Mouse (Mus musculus) CH12.LX (cell line): ENCODE measurements around the gene Cdh23. TPM values are rescaled to one million over a fixed set of nuclear protein-coding genes. Genes with fewer than 3 reads are reported as not detected.

ENCODE experiments used
- DNase-seq: peaks from one replicate; pipeline ENCODE4 v3.0.0-alpha.2; 2013; ENCODE audit errors: extremely low read depth
- H3K27ac ChIP-seq: 2 replicates; pipeline ENCODE4 v1.5.1; 2012; ENCODE audit warnings: low read depth, mild to moderate bottlenecking, control low read depth, moderate library complexity; ENCODE audit not compliant: insufficient read depth
- H3K27me3 ChIP-seq: replicated peaks from 2 replicates; pipeline ENCODE3; 2012; ENCODE audit warnings: inconsistent platforms
- H3K36me3 ChIP-seq, 2 experiments: replicated peaks in 1 of 2; 2 replicates each; pipeline versions ENCODE3 to v1.6.1; 2012; ENCODE audit warnings: inconsistent platforms in 1 of 2, low read length in 1 of 2, mild to moderate bottlenecking in 1 of 2, mixed read lengths in 1 of 2, moderate library complexity in 1 of 2; ENCODE audit not compliant: control insufficient read depth in 1 of 2, insufficient read depth in 1 of 2
- H3K4me1 ChIP-seq, 2 experiments: 2 replicates each; pipeline ENCODE4 v1.6.1; 2012; ENCODE audit warnings: inconsistent platforms in 1 of 2, moderate library complexity in 1 of 2; ENCODE audit not compliant: insufficient read depth in 2 of 2, control insufficient read depth in 1 of 2
- H3K4me2 ChIP-seq: 2 replicates; pipeline ENCODE4 v1.6.1; 2012; ENCODE audit warnings: low read depth, mild to moderate bottlenecking, control low read depth; ENCODE audit not compliant: poor library complexity, insufficient read depth, severe bottlenecking
- H3K4me3 ChIP-seq, 3 experiments: fragments of 150-350 bp in 1 of 3; sonication (generic) in 1 of 3; replicated peaks in 1 of 3; 2 replicates each; pipeline versions ENCODE3 to v1.5.1; 2011 to 2012; ENCODE audit warnings: low read depth in 2 of 3, low read length in 2 of 3, mild to moderate bottlenecking in 2 of 3, moderate library complexity in 2 of 3, control low read depth in 1 of 3, improper control_type of control experiment in 1 of 3, inconsistent platforms in 1 of 3, mixed read lengths in 1 of 3; ENCODE audit not compliant: poor library complexity in 1 of 3
- H3K79me2 ChIP-seq: replicated peaks from 2 replicates; pipeline ENCODE4 v1.6.1; 2012; ENCODE audit warnings: mild to moderate bottlenecking, moderate library complexity; ENCODE audit not compliant: control insufficient read depth, poor library complexity, insufficient read depth, severe bottlenecking; ENCODE audit errors: extremely low read depth
- H3K9ac ChIP-seq: 2 replicates; pipeline ENCODE4 v1.6.1; 2012; ENCODE audit warnings: low read depth, mild to moderate bottlenecking, control low read depth, moderate library complexity; ENCODE audit not compliant: insufficient read depth
- H3K9me3 ChIP-seq: replicated peaks from 2 replicates; pipeline ENCODE3; 2012; ENCODE audit warnings: low read length, inconsistent platforms, mixed read lengths
- CHD1 ChIP-seq: IDR thresholded peaks from 2 replicates; pipeline ENCODE4 v1.6.1; 2012; ENCODE audit warnings: low read depth, low read length, improper control_type of control experiment, inconsistent platforms
- CTCF ChIP-seq, 2 experiments: IDR thresholded peaks in 1 of 2; conservative IDR thresholded peaks in 1 of 2; 2 replicates each; pipeline ENCODE4 v1.5.1; 2011 to 2012; ENCODE audit warnings: low read depth in 2 of 2, low read length in 2 of 2, improper control_type of control experiment in 1 of 2, inconsistent platforms in 1 of 2, mild to moderate bottlenecking in 1 of 2, moderate library complexity in 1 of 2
- EP300 ChIP-seq: IDR thresholded peaks from 2 replicates; pipeline ENCODE4 v1.6.1; 2011; ENCODE audit warnings: low read length, improper control_type of control experiment
- ETS1 ChIP-seq: conservative IDR thresholded peaks from 2 replicates; pipeline ENCODE4 v1.6.1; 2012; ENCODE audit warnings: low read depth, mild to moderate bottlenecking, inconsistent platforms, low read length, improper control_type of control experiment, moderate library complexity
- HCFC1 ChIP-seq: IDR thresholded peaks from 2 replicates; pipeline ENCODE4 v1.6.1; 2012; ENCODE audit warnings: low read depth, mild to moderate bottlenecking, inconsistent platforms, low read length, improper control_type of control experiment
- IRF4 ChIP-seq: IDR thresholded peaks from 2 replicates; pipeline ENCODE4 v1.6.1; 2014; ENCODE audit warnings: low read depth, mild to moderate bottlenecking, inconsistent platforms, low read length, improper control_type of control experiment
- JUN ChIP-seq: IDR thresholded peaks from 2 replicates; pipeline ENCODE4 v1.6.1; 2011; ENCODE audit warnings: low read depth, mild to moderate bottlenecking, low read length, improper control_type of control experiment, moderate library complexity; ENCODE audit not compliant: insufficient read depth
- JUND ChIP-seq: conservative IDR thresholded peaks from 2 replicates; pipeline ENCODE4 v1.6.1; 2011; ENCODE audit warnings: low read depth, low read length, improper control_type of control experiment
- KAT2A ChIP-seq: IDR thresholded peaks from 2 replicates; pipeline ENCODE4 v1.6.1; 2012; ENCODE audit warnings: low read length, improper control_type of control experiment, inconsistent platforms; ENCODE audit not compliant: insufficient replicate concordance
- MAFK ChIP-seq: IDR thresholded peaks from 2 replicates; pipeline ENCODE4 v1.6.1; 2011; ENCODE audit warnings: low read length, improper control_type of control experiment; ENCODE audit not compliant: insufficient replicate concordance
- MAX ChIP-seq: IDR thresholded peaks from 2 replicates; pipeline ENCODE4 v1.6.1; 2011; ENCODE audit warnings: low read length, improper control_type of control experiment
- MAZ ChIP-seq: IDR thresholded peaks from 2 replicates; pipeline ENCODE4 v1.6.1; 2012; ENCODE audit warnings: low read depth, mild to moderate bottlenecking, inconsistent platforms, low read length, improper control_type of control experiment, moderate library complexity
- MEF2A ChIP-seq: IDR thresholded peaks from 2 replicates; pipeline ENCODE4 v1.6.1; 2014; ENCODE audit warnings: low read depth, mild to moderate bottlenecking, inconsistent platforms, low read length, improper control_type of control experiment, borderline replicate concordance
- MYC ChIP-seq: IDR thresholded peaks from 2 replicates; pipeline ENCODE4 v1.6.1; 2011; ENCODE audit warnings: low read depth, mild to moderate bottlenecking, improper control_type of control experiment, low read length
- NRF1 ChIP-seq: IDR thresholded peaks from 2 replicates; pipeline ENCODE4 v1.6.1; 2014; ENCODE audit warnings: low read depth, mild to moderate bottlenecking, inconsistent platforms, low read length, improper control_type of control experiment, moderate library complexity
- RAD21 ChIP-seq: IDR thresholded peaks from 2 replicates; pipeline ENCODE4 v1.6.1; 2011; ENCODE audit warnings: low read depth, mild to moderate bottlenecking, low read length, improper control_type of control experiment, moderate library complexity
- SMC3 ChIP-seq: IDR thresholded peaks from 2 replicates; pipeline ENCODE4 v1.6.1; 2011; ENCODE audit warnings: low read depth, low read length, improper control_type of control experiment
- TCF12 ChIP-seq: IDR thresholded peaks from 2 replicates; pipeline ENCODE4 v1.6.1; 2014; ENCODE audit warnings: low read depth, mild to moderate bottlenecking, inconsistent platforms, low read length, improper control_type of control experiment
- UBTF ChIP-seq: IDR thresholded peaks from 2 replicates; pipeline ENCODE4 v1.6.1; 2012; ENCODE audit warnings: low read depth, mild to moderate bottlenecking, inconsistent platforms, low read length, improper control_type of control experiment, moderate library complexity
- USF1 ChIP-seq: IDR thresholded peaks from 2 replicates; pipeline ENCODE4 v1.6.1; 2014; ENCODE audit warnings: low read depth, mild to moderate bottlenecking, inconsistent platforms, low read length, improper control_type of control experiment
- ZC3H11A ChIP-seq: IDR thresholded peaks from 2 replicates; pipeline ENCODE4 v1.6.1; 2012; ENCODE audit warnings: low read depth, mild to moderate bottlenecking, inconsistent platforms, low read length, improper control_type of control experiment
- ZMIZ1 ChIP-seq: IDR thresholded peaks from 2 replicates; pipeline ENCODE4 v1.6.1; 2012; ENCODE audit warnings: low read depth, mild to moderate bottlenecking, inconsistent platforms, low read length, improper control_type of control experiment
- ZNF384 ChIP-seq: IDR thresholded peaks from 2 replicates; pipeline ENCODE4 v1.6.1; 2012; ENCODE audit warnings: low read depth, low read length, improper control_type of control experiment, inconsistent platforms
- dilution Hi-C: fragments of 300-500 bp; cut with MboI; formaldehyde crosslinking; loops from 2 replicates; pipeline ENCODE4 v1.14.3; 2020; ENCODE audit warnings: low sequenced_read_pairs; ENCODE audit not compliant: extremely low pct_unique_long_range_greater_than_20kb, extremely low pct_ligation_motif_present
- in situ Hi-C: fragments of 300-500 bp; cut with MboI; formaldehyde crosslinking; loops from 3 replicates; pipeline ENCODE4 v1.14.3; 2019; ENCODE audit warnings: low sequenced_read_pairs, low pct_ligation_motif_present, low pct_unique_long_range_greater_than_20kb, mixed read lengths
- polyA plus RNA-seq: library from polyadenylated mRNA; unstranded; fragments of >175 nt; gene quantifications from 2 replicates; pipeline ENCODE4 v1.2.1, GENCODE M21; 2012; ENCODE audit warnings: low read depth; ENCODE audit not compliant: insufficient read length
- total RNA-seq, 2 experiments: library from RNA; depleted of rRNA; stranded (reverse); fragments of 300-350 nt in 1 of 2; fragments of >200 nt in 1 of 2; gene quantifications; 2 replicates each; pipeline ENCODE4 v1.2.3; 2012 to 2014

Cdh23 gene
- total and polyA plus RNA-seq, 3 experiments: 0.20 to 0.73 (median 0.30) TPM

- Histone ChIP-seq H3K27ac (no peak overlapping the region), H3K79me2 (no peaks in the 10 kb centered on the region), H3K36me3 (no peaks in the 10 kb centered on the region), H3K9ac (no peak overlapping the region), H3K4me1 (no peaks in the 10 kb centered on the region), H3K27me3 (peaks cover 29% of the 10 kb centered on the region), H3K4me3 (no peak overlapping the region), H3K4me2 (no peak overlapping the region), H3K9me3 (no peaks in the 10 kb centered on the region)
- no peak for DNase-seq
- in situ Hi-C loops (no loop called here), dilution Hi-C loops (no loop called here)
- no peak for TF ChIP-seq HCFC1
- TF ChIP-seq RAD21: no peak
- no peak for TF ChIP-seq UBTF
- no peak for TF ChIP-seq SMC3
- TF ChIP-seq MAFK: no peak
- TF ChIP-seq ZMIZ1: no peak
- TF ChIP-seq MAZ: no peak
- TF ChIP-seq NRF1: no peak
- no peak for TF ChIP-seq TCF12
- TF ChIP-seq MEF2A: no peak
- no peak for TF ChIP-seq JUND
These were observed 290.7 kb downstream of the Cdh23 start for GRCm38 (mm10) chr10:60405460-60406177.

- Histone ChIP-seq H3K4me2 (no peak overlapping the region), H3K9ac (no peak overlapping the region), H3K4me3 (no peak overlapping the region), H3K79me2 (no peaks in the 10 kb centered on the region), H3K27ac (no peak overlapping the region), H3K27me3 (peaks cover 8% of the 10 kb centered on the region), H3K36me3 (no peaks in the 10 kb centered on the region), H3K9me3 (no peaks in the 10 kb centered on the region), H3K4me1 (no peaks in the 10 kb centered on the region)
- dilution Hi-C loops (no loop called here), in situ Hi-C loops (no loop called here)
- no peak for DNase-seq
- no peak for TF ChIP-seq ETS1
- no peak for TF ChIP-seq ZC3H11A
- TF ChIP-seq KAT2A: no peak
- no peak for TF ChIP-seq MYC
- TF ChIP-seq IRF4: no peak
- TF ChIP-seq EP300: no peak
- TF ChIP-seq MAZ: no peak
- TF ChIP-seq JUN: no peak
- TF ChIP-seq HCFC1: no peak
- no peak for TF ChIP-seq USF1
- TF ChIP-seq MAX: no peak
- TF ChIP-seq CHD1: no peak
- TF ChIP-seq CTCF (conservative IDR thresholded peaks at IDR 0.05 in 1 of 2, IDR thresholded peaks at IDR 0.05 in 1 of 2; ENCODE audit: low read depth in 2 of 2, low read length in 2 of 2): no peak
- no peak for TF ChIP-seq UBTF
- no peak for TF ChIP-seq ZNF384
These were observed 295.6 kb downstream of the Cdh23 start for GRCm38 (mm10) chr10:60400507-60401295.
